Mouse (Mus musculus) ES-E14 (cell line): ENCODE data around the gene Gstt3. TPM values are rescaled to one million over a fixed set of nuclear protein-coding genes. Genes with fewer than 3 reads are reported as not detected.

ENCODE experiments used
- DNase-seq: peaks from one replicate; pipeline ENCODE4 v3.0.0-alpha.2; 2013; ENCODE audit warnings: low read depth, low spot score
- H3K27ac ChIP-seq: 2 replicates; pipeline ENCODE4 v1.5.1; 2012; ENCODE audit warnings: low read depth, mild to moderate bottlenecking, low read length, moderate library complexity, mixed read lengths; ENCODE audit not compliant: poor library complexity, insufficient read depth, severe bottlenecking
- H3K36me3 ChIP-seq: 2 replicates; pipeline ENCODE4 v1.6.1; 2012; ENCODE audit warnings: mild to moderate bottlenecking, low read length, moderate library complexity, mixed read lengths; ENCODE audit not compliant: control insufficient read depth, poor library complexity, insufficient read depth, severe bottlenecking
- H3K4me1 ChIP-seq, 2 experiments: fragments of 150-350 bp in 1 of 2; sonication (generic) in 1 of 2; 2 replicates each; pipeline ENCODE4 v1.6.1; 2012; ENCODE audit warnings: low read length in 2 of 2, mild to moderate bottlenecking in 1 of 2, mixed read lengths in 1 of 2; ENCODE audit not compliant: control insufficient read depth in 2 of 2, insufficient read depth in 2 of 2, poor library complexity in 1 of 2
- H3K4me3 ChIP-seq, 2 experiments: fragments of 150-350 bp in 1 of 2; sonication (generic) in 1 of 2; 2 replicates each; pipeline ENCODE4 v1.5.1; 2012; ENCODE audit warnings: low read length in 2 of 2, low read depth in 1 of 2, mild to moderate bottlenecking in 1 of 2, mixed read lengths in 1 of 2; ENCODE audit not compliant: insufficient read depth in 1 of 2, poor library complexity in 1 of 2, severe bottlenecking in 1 of 2
- H3K9ac ChIP-seq: 2 replicates; pipeline ENCODE4 v1.6.1; 2012; ENCODE audit warnings: low read depth, mild to moderate bottlenecking, low read length, mixed read lengths; ENCODE audit not compliant: poor library complexity, insufficient read depth, severe bottlenecking
- H3K9me3 ChIP-seq: fragments of 150-350 bp; sonication (generic); 2 replicates; pipeline ENCODE4 v1.6.1; 2012; ENCODE audit warnings: low read depth, mild to moderate bottlenecking, low read length; ENCODE audit not compliant: control insufficient read depth, insufficient read depth
- CHD2 ChIP-seq: IDR thresholded peaks from 2 replicates; pipeline ENCODE4 v1.6.1; 2014; ENCODE audit warnings: mild to moderate bottlenecking, low read depth, low read length, inconsistent platforms
- HCFC1 ChIP-seq: IDR thresholded peaks from 2 replicates; pipeline ENCODE4 v1.6.1; 2012; ENCODE audit warnings: low read length, inconsistent platforms, borderline replicate concordance; ENCODE audit not compliant: insufficient read depth
- MAFK ChIP-seq: IDR thresholded peaks from 2 replicates; pipeline ENCODE4 v1.6.1; 2014; ENCODE audit warnings: mild to moderate bottlenecking, low read depth, low read length, inconsistent platforms; ENCODE audit not compliant: insufficient read depth
- ZC3H11A ChIP-seq: IDR thresholded peaks from 2 replicates; pipeline ENCODE4 v1.6.1; 2012; ENCODE audit warnings: low read depth, mild to moderate bottlenecking, inconsistent platforms, low read length, borderline replicate concordance
- ZNF384 ChIP-seq: IDR thresholded peaks from 2 replicates; pipeline ENCODE4 v1.6.1; 2012; ENCODE audit warnings: low read depth, low read length, inconsistent platforms
- in situ Hi-C, 2 experiments: fragments of 600-800 bp; cut with MboI; formaldehyde crosslinking; loops; one replicate each; pipeline ENCODE4 v1.15.1; 2025; ENCODE audit warnings: low sequenced_read_pairs in 2 of 2, inconsistent platforms in 1 of 2; ENCODE audit not compliant: unreplicated experiment in 2 of 2
- total RNA-seq: library from RNA; depleted of rRNA; stranded (reverse); fragments of 300-350 nt; gene quantifications from 2 replicates; pipeline ENCODE4 v1.2.3, GENCODE M21; 2012; rRNA removed

Gene Gstt3
- total RNA-seq = 3.4 and 4.4 TPM in 2 replicates

GRCm38 (mm10) chr10:75780769-75781578 lies at the start of gene Gstt3, which contains the start of gene Gm20441:
Gene Gstt3, minus strand, starts transcription at chr10:75781414.
Gene Gm20441, minus strand, starts transcription at chr10:75780954.
- peaks cover 7 to 8% of the 10 kb centered on the region in 2 experiments; a peak in 3 of 4 replicates for H3K4me1 ChIP-seq
- in situ Hi-C loops = no loop called here
- H3K9ac ChIP-seq = peak within 1 kb of the TSS; percentile 71
- peak; percentile 70 for DNase-seq
- no peaks in the 10 kb centered on the region for H3K9me3 ChIP-seq
- no peaks in the 10 kb centered on the region for H3K36me3 ChIP-seq
- no peak for TF ChIP-seq MAFK
- TF ChIP-seq ZNF384 = no peak
- no peak for TF ChIP-seq HCFC1
- no peak for TF ChIP-seq CHD2
- TF ChIP-seq ZC3H11A = no peak
- peak within 1 kb of the TSS; percentile 67 to 77 for H3K4me3 ChIP-seq
- no peak within 1 kb of the TSS for H3K27ac ChIP-seq

GRCm38 (mm10) chr10:75830275-75830670 lies 49.1 kb upstream of the Gstt3 start:
- no peak overlapping the region for H3K27ac ChIP-seq
- TF ChIP-seq MAFK = no peak
- TF ChIP-seq ZNF384 = no peak
- no peak for TF ChIP-seq HCFC1
- no peak for TF ChIP-seq CHD2
- no peak for TF ChIP-seq ZC3H11A
- in situ Hi-C loops = no loop called here
- peaks cover 0 to 11% of the 10 kb centered on the region in 2 experiments; a peak in 2 of 4 replicates for H3K4me1 ChIP-seq
- no peak overlapping the region for H3K9ac ChIP-seq
- DNase-seq = no peak
- H3K36me3 ChIP-seq = peaks cover 3% of the 10 kb centered on the region; the same call in 1 of the 2 replicates
- no peaks in the 10 kb centered on the region for H3K9me3 ChIP-seq
- H3K4me3 ChIP-seq = no peak overlapping the region

GRCm38 (mm10) chr10:75829529-75830274 lies 48.5 kb upstream of the Gstt3 start:
- Histone ChIP-seq H3K9ac (no peak overlapping the region), H3K27ac (no peak overlapping the region), H3K9me3 (no peaks in the 10 kb centered on the region), H3K36me3 (peaks cover 3% of the 10 kb centered on the region; the same call in 1 of the 2 replicates), H3K4me3 (no peak overlapping the region), H3K4me1 (peaks cover 0 to 11% of the 10 kb centered on the region in 2 experiments; a peak in 2 of 4 replicates)
- DNase-seq = no peak
- TF ChIP-seq ZNF384 (no peak), HCFC1 (no peak), MAFK (no peak), CHD2 (no peak), ZC3H11A (no peak)
- in situ Hi-C loops = no loop called here

- peaks cover 0 to 9% of the 10 kb centered on the region in 2 experiments; a peak in 2 of 4 replicates for H3K4me1 ChIP-seq
- H3K36me3 ChIP-seq = peaks cover 3% of the 10 kb centered on the region; the same call in 1 of the 2 replicates
- no peak overlapping the region for H3K4me3 ChIP-seq
- in situ Hi-C loops = no loop called here
- H3K27ac ChIP-seq = no peak overlapping the region
- no peak for TF ChIP-seq HCFC1
- TF ChIP-seq ZNF384 = no peak
- no peak for TF ChIP-seq CHD2
- no peak for TF ChIP-seq ZC3H11A
- no peak for TF ChIP-seq MAFK
- H3K9me3 ChIP-seq = no peaks in the 10 kb centered on the region
- no peak overlapping the region for H3K9ac ChIP-seq
- DNase-seq = no peak
Measured at GRCm38 (mm10) chr10:75828500-75828931, 47.3 kb upstream of the Gstt3 start.
